Comparison of ENCODE assay signal across 12 mouse cellular contexts in genomic region chr12:79967491-79968255, GRCm38 (mm10).
DNase-seq lines count a peak whose midpoint lies in the region; ATAC-seq lines count a peak whose summit lies in the region.
"Had no signal": no experiment of that assay in that cellular context is flagged by ENCODE, and none has a peak within 500 bp of the region (broad histone marks: within the 10 kb centered on the region; RNA-seq: fewer than 3 reads in every experiment).

No protein-coding gene starts in this region.

- no peaks in the 10 kb centered on the region for H3K27me3 ChIP-seq in hindbrain, embryonic 12.5 days
- H3K27me3 ChIP-seq in hindbrain, embryonic 13.5 days = 0 out of 2 replicates have a peak, but pooled peaks cover 4% of the 10 kb centered on the region

- no peak for ATAC-seq in hindbrain, embryonic 12.5 days (ENCODE audit: low FRiP score)
- ATAC-seq in hindbrain, embryonic 13.5 days (ENCODE audit: low FRiP score) = no peak
- ATAC-seq in erythroid progenitor cell, adult 5-6 weeks (replicated peaks; ENCODE audit: low FRiP score, poor library complexity, severe bottlenecking) = no peak

- no peak overlapping the region for H3K9ac ChIP-seq in hindbrain, embryonic 12.5 days
- H3K9ac ChIP-seq in hindbrain, embryonic 13.5 days = no peak overlapping the region
- H3K9ac ChIP-seq: midbrain, embryonic 12.5 days had no signal

- H3K4me3 ChIP-seq in hindbrain, embryonic 12.5 days = no peak overlapping the region
- no peak overlapping the region for H3K4me3 ChIP-seq in hindbrain, embryonic 13.5 days
- H3K4me3 ChIP-seq: erythroblast, embryonic 14.5 days; midbrain, embryonic 12.5 days had no signal

- 81% methylated on average over 11 of the region's 11 CpGs for WGBS in hindbrain, embryonic 12.5 days
- 87% methylated on average over 11 of the region's 11 CpGs for WGBS in hindbrain, embryonic 13.5 days

- H3K4me2 ChIP-seq in hindbrain, embryonic 12.5 days (replicated peaks) = no peak overlapping the region
- H3K4me2 ChIP-seq in hindbrain, embryonic 13.5 days = no peak overlapping the region
- H3K4me2 ChIP-seq: midbrain, embryonic 12.5 days had no signal

- peak overlapping the region; percentile 35; the same call in 1 of the 2 replicates for H3K27ac ChIP-seq in hindbrain, embryonic 12.5 days
- H3K27ac ChIP-seq in hindbrain, embryonic 13.5 days = no peak overlapping the region

- H3K9me3 ChIP-seq in hindbrain, embryonic 12.5 days (replicated peaks) = no peaks in the 10 kb centered on the region
- no peaks in the 10 kb centered on the region for H3K9me3 ChIP-seq in hindbrain, embryonic 13.5 days
- H3K9me3 ChIP-seq: midbrain, embryonic 12.5 days had no signal

- intact Hi-C loops in gastrocnemius, postnatal 14 days (cut with DNase I; ENCODE audit: low total_unique reads) = no loop called here

- peaks cover 52% of the 10 kb centered on the region for H3K4me1 ChIP-seq in hindbrain, embryonic 12.5 days
- peaks cover 52% of the 10 kb centered on the region for H3K4me1 ChIP-seq in hindbrain, embryonic 13.5 days (replicated peaks)

- DNase-seq in retina, postnatal 1 day = peak; percentile 5
- DNase-seq in retina, embryonic 14.5 days (ENCODE audit: low spot score) = no peak
- DNase-seq in gastrocnemius, postnatal 14 days = peak; percentile 52
- DNase-seq in adrenal gland, adult 2 months = no peak
- DNase-seq: adrenal gland, postnatal 36 days; kidney, adult 8-10 months; thymus, postnatal 25 days had no signal

- no peaks in the 10 kb centered on the region for H3K36me3 ChIP-seq in hindbrain, embryonic 12.5 days
- H3K36me3 ChIP-seq in hindbrain, embryonic 13.5 days = no peaks in the 10 kb centered on the region
- H3K36me3 ChIP-seq: midbrain, embryonic 12.5 days had no signal

Comparison
In these comparisons a context has a peak if more than half of its experiments do, and no peak if none do; other contexts are left out.
1. DNase-seq: peak in retina, postnatal 1 day (single experiment) and gastrocnemius, postnatal 14 days (single experiment); none in retina, embryonic 14.5 days (single experiment) and adrenal gland, adult 2 months (single experiment).